Mouse (Mus musculus) CH12.LX (cell line): ENCODE results near the gene 1600002K03Rik. TPM values are rescaled to one million over a fixed set of nuclear protein-coding genes. Genes with fewer than 3 reads are reported as not detected.

Experiments
- DNase-seq: peaks from one replicate; pipeline ENCODE4 v3.0.0-alpha.2; 2013; ENCODE audit errors: extremely low read depth
- H3K27ac ChIP-seq: 2 replicates; pipeline ENCODE4 v1.5.1; 2012; ENCODE audit warnings: low read depth, mild to moderate bottlenecking, control low read depth, moderate library complexity; ENCODE audit not compliant: insufficient read depth
- H3K27me3 ChIP-seq: replicated peaks from 2 replicates; pipeline ENCODE3; 2012; ENCODE audit warnings: inconsistent platforms
- H3K36me3 ChIP-seq, 2 experiments: replicated peaks in 1 of 2; 2 replicates each; pipeline versions ENCODE3 to v1.6.1; 2012; ENCODE audit warnings: inconsistent platforms in 1 of 2, low read length in 1 of 2, mild to moderate bottlenecking in 1 of 2, mixed read lengths in 1 of 2, moderate library complexity in 1 of 2; ENCODE audit not compliant: control insufficient read depth in 1 of 2, insufficient read depth in 1 of 2
- H3K4me1 ChIP-seq, 2 experiments: 2 replicates each; pipeline ENCODE4 v1.6.1; 2012; ENCODE audit warnings: inconsistent platforms in 1 of 2, moderate library complexity in 1 of 2; ENCODE audit not compliant: insufficient read depth in 2 of 2, control insufficient read depth in 1 of 2
- H3K4me2 ChIP-seq: 2 replicates; pipeline ENCODE4 v1.6.1; 2012; ENCODE audit warnings: low read depth, mild to moderate bottlenecking, control low read depth; ENCODE audit not compliant: poor library complexity, insufficient read depth, severe bottlenecking
- H3K4me3 ChIP-seq, 3 experiments: fragments of 150-350 bp in 1 of 3; sonication (generic) in 1 of 3; replicated peaks in 1 of 3; 2 replicates each; pipeline versions ENCODE3 to v1.5.1; 2011 to 2012; ENCODE audit warnings: low read depth in 2 of 3, low read length in 2 of 3, mild to moderate bottlenecking in 2 of 3, moderate library complexity in 2 of 3, control low read depth in 1 of 3, improper control_type of control experiment in 1 of 3, inconsistent platforms in 1 of 3, mixed read lengths in 1 of 3; ENCODE audit not compliant: poor library complexity in 1 of 3
- H3K79me2 ChIP-seq: replicated peaks from 2 replicates; pipeline ENCODE4 v1.6.1; 2012; ENCODE audit warnings: mild to moderate bottlenecking, moderate library complexity; ENCODE audit not compliant: control insufficient read depth, poor library complexity, insufficient read depth, severe bottlenecking; ENCODE audit errors: extremely low read depth
- H3K9ac ChIP-seq: 2 replicates; pipeline ENCODE4 v1.6.1; 2012; ENCODE audit warnings: low read depth, mild to moderate bottlenecking, control low read depth, moderate library complexity; ENCODE audit not compliant: insufficient read depth
- H3K9me3 ChIP-seq: replicated peaks from 2 replicates; pipeline ENCODE3; 2012; ENCODE audit warnings: low read length, inconsistent platforms, mixed read lengths
- BHLHE40 ChIP-seq: IDR thresholded peaks from 2 replicates; pipeline ENCODE4 v1.6.1; 2011; ENCODE audit warnings: mild to moderate bottlenecking, low read depth, low read length, improper control_type of control experiment
- CHD1 ChIP-seq: IDR thresholded peaks from 2 replicates; pipeline ENCODE4 v1.6.1; 2012; ENCODE audit warnings: low read depth, low read length, improper control_type of control experiment, inconsistent platforms
- CHD2 ChIP-seq: IDR thresholded peaks from 2 replicates; pipeline ENCODE4 v1.6.1; 2011; ENCODE audit warnings: low read length, improper control_type of control experiment
- CTCF ChIP-seq, 2 experiments: IDR thresholded peaks in 1 of 2; conservative IDR thresholded peaks in 1 of 2; 2 replicates each; pipeline ENCODE4 v1.5.1; 2011 to 2012; ENCODE audit warnings: low read depth in 2 of 2, low read length in 2 of 2, improper control_type of control experiment in 1 of 2, inconsistent platforms in 1 of 2, mild to moderate bottlenecking in 1 of 2, moderate library complexity in 1 of 2
- E2F4 ChIP-seq: IDR thresholded peaks from 2 replicates; pipeline ENCODE4 v1.6.1; 2011; ENCODE audit warnings: low read depth, low read length, improper control_type of control experiment; ENCODE audit not compliant: insufficient replicate concordance
- ELF1 ChIP-seq: IDR thresholded peaks from 2 replicates; pipeline ENCODE4 v1.6.1; 2014; ENCODE audit warnings: low read depth, mild to moderate bottlenecking, inconsistent platforms, low read length, improper control_type of control experiment
- EP300 ChIP-seq: IDR thresholded peaks from 2 replicates; pipeline ENCODE4 v1.6.1; 2011; ENCODE audit warnings: low read length, improper control_type of control experiment
- ETS1 ChIP-seq: conservative IDR thresholded peaks from 2 replicates; pipeline ENCODE4 v1.6.1; 2012; ENCODE audit warnings: low read depth, mild to moderate bottlenecking, inconsistent platforms, low read length, improper control_type of control experiment, moderate library complexity
- GABPA ChIP-seq: IDR thresholded peaks from 2 replicates; pipeline ENCODE4 v1.6.1; 2012; ENCODE audit warnings: low read depth, low read length, improper control_type of control experiment, inconsistent platforms; ENCODE audit not compliant: insufficient replicate concordance
- HCFC1 ChIP-seq: IDR thresholded peaks from 2 replicates; pipeline ENCODE4 v1.6.1; 2012; ENCODE audit warnings: low read depth, mild to moderate bottlenecking, inconsistent platforms, low read length, improper control_type of control experiment
- IRF4 ChIP-seq: IDR thresholded peaks from 2 replicates; pipeline ENCODE4 v1.6.1; 2014; ENCODE audit warnings: low read depth, mild to moderate bottlenecking, inconsistent platforms, low read length, improper control_type of control experiment
- JUN ChIP-seq: IDR thresholded peaks from 2 replicates; pipeline ENCODE4 v1.6.1; 2011; ENCODE audit warnings: low read depth, mild to moderate bottlenecking, low read length, improper control_type of control experiment, moderate library complexity; ENCODE audit not compliant: insufficient read depth
- JUND ChIP-seq: conservative IDR thresholded peaks from 2 replicates; pipeline ENCODE4 v1.6.1; 2011; ENCODE audit warnings: low read depth, low read length, improper control_type of control experiment
- KAT2A ChIP-seq: IDR thresholded peaks from 2 replicates; pipeline ENCODE4 v1.6.1; 2012; ENCODE audit warnings: low read length, improper control_type of control experiment, inconsistent platforms; ENCODE audit not compliant: insufficient replicate concordance
- MAFK ChIP-seq: IDR thresholded peaks from 2 replicates; pipeline ENCODE4 v1.6.1; 2011; ENCODE audit warnings: low read length, improper control_type of control experiment; ENCODE audit not compliant: insufficient replicate concordance
- MAX ChIP-seq: IDR thresholded peaks from 2 replicates; pipeline ENCODE4 v1.6.1; 2011; ENCODE audit warnings: low read length, improper control_type of control experiment
- MAZ ChIP-seq: IDR thresholded peaks from 2 replicates; pipeline ENCODE4 v1.6.1; 2012; ENCODE audit warnings: low read depth, mild to moderate bottlenecking, inconsistent platforms, low read length, improper control_type of control experiment, moderate library complexity
- MEF2A ChIP-seq: IDR thresholded peaks from 2 replicates; pipeline ENCODE4 v1.6.1; 2014; ENCODE audit warnings: low read depth, mild to moderate bottlenecking, inconsistent platforms, low read length, improper control_type of control experiment, borderline replicate concordance
- MXI1 ChIP-seq: IDR thresholded peaks from 2 replicates; pipeline ENCODE4 v1.6.1; 2011; ENCODE audit warnings: mild to moderate bottlenecking, low read depth, low read length, improper control_type of control experiment
- MYC ChIP-seq: IDR thresholded peaks from 2 replicates; pipeline ENCODE4 v1.6.1; 2011; ENCODE audit warnings: low read depth, mild to moderate bottlenecking, improper control_type of control experiment, low read length
- NELFE ChIP-seq: IDR thresholded peaks from 2 replicates; pipeline ENCODE4 v1.6.1; 2011; ENCODE audit warnings: low read depth, low read length, improper control_type of control experiment
- NRF1 ChIP-seq: IDR thresholded peaks from 2 replicates; pipeline ENCODE4 v1.6.1; 2014; ENCODE audit warnings: low read depth, mild to moderate bottlenecking, inconsistent platforms, low read length, improper control_type of control experiment, moderate library complexity
- PAX5 ChIP-seq: IDR thresholded peaks from 2 replicates; pipeline ENCODE4 v1.6.1; 2012; ENCODE audit warnings: low read length, inconsistent platforms, mixed read lengths
- POLR2A ChIP-seq: IDR thresholded peaks from 2 replicates; pipeline ENCODE4 v1.6.1; 2011; ENCODE audit warnings: low read depth, mild to moderate bottlenecking, improper control_type of control experiment, low read length
- POLR2AphosphoS2 ChIP-seq: IDR thresholded peaks from 2 replicates; pipeline ENCODE4 v1.6.1; 2011; ENCODE audit warnings: low read depth, low read length, improper control_type of control experiment
- RAD21 ChIP-seq: IDR thresholded peaks from 2 replicates; pipeline ENCODE4 v1.6.1; 2011; ENCODE audit warnings: low read depth, mild to moderate bottlenecking, low read length, improper control_type of control experiment, moderate library complexity
- RCOR1 ChIP-seq: conservative IDR thresholded peaks from 2 replicates; pipeline ENCODE4 v1.6.1; 2012; ENCODE audit warnings: low read depth, mild to moderate bottlenecking, inconsistent platforms, low read length, improper control_type of control experiment
- SIN3A ChIP-seq: IDR thresholded peaks from 2 replicates; pipeline ENCODE4 v1.6.1; 2012; ENCODE audit warnings: low read length, improper control_type of control experiment, inconsistent platforms
- SMC3 ChIP-seq: IDR thresholded peaks from 2 replicates; pipeline ENCODE4 v1.6.1; 2011; ENCODE audit warnings: low read depth, low read length, improper control_type of control experiment
- TBP ChIP-seq: conservative IDR thresholded peaks from 2 replicates; pipeline ENCODE4 v1.6.1; 2011; ENCODE audit warnings: low read depth, low read length, improper control_type of control experiment
- TCF12 ChIP-seq: IDR thresholded peaks from 2 replicates; pipeline ENCODE4 v1.6.1; 2014; ENCODE audit warnings: low read depth, mild to moderate bottlenecking, inconsistent platforms, low read length, improper control_type of control experiment
- UBTF ChIP-seq: IDR thresholded peaks from 2 replicates; pipeline ENCODE4 v1.6.1; 2012; ENCODE audit warnings: low read depth, mild to moderate bottlenecking, inconsistent platforms, low read length, improper control_type of control experiment, moderate library complexity
- USF1 ChIP-seq: IDR thresholded peaks from 2 replicates; pipeline ENCODE4 v1.6.1; 2014; ENCODE audit warnings: low read depth, mild to moderate bottlenecking, inconsistent platforms, low read length, improper control_type of control experiment
- USF2 ChIP-seq: conservative IDR thresholded peaks from 2 replicates; pipeline ENCODE4 v1.6.1; 2011; ENCODE audit warnings: low read depth, low read length, improper control_type of control experiment
- ZC3H11A ChIP-seq: IDR thresholded peaks from 2 replicates; pipeline ENCODE4 v1.6.1; 2012; ENCODE audit warnings: low read depth, mild to moderate bottlenecking, inconsistent platforms, low read length, improper control_type of control experiment
- ZKSCAN1 ChIP-seq: IDR thresholded peaks from 2 replicates; pipeline ENCODE4 v1.6.1; 2012; ENCODE audit warnings: low read depth, inconsistent platforms, low read length, improper control_type of control experiment, borderline replicate concordance
- ZMIZ1 ChIP-seq: IDR thresholded peaks from 2 replicates; pipeline ENCODE4 v1.6.1; 2012; ENCODE audit warnings: low read depth, mild to moderate bottlenecking, inconsistent platforms, low read length, improper control_type of control experiment
- ZNF384 ChIP-seq: IDR thresholded peaks from 2 replicates; pipeline ENCODE4 v1.6.1; 2012; ENCODE audit warnings: low read depth, low read length, improper control_type of control experiment, inconsistent platforms
- dilution Hi-C: fragments of 300-500 bp; cut with MboI; formaldehyde crosslinking; loops from 2 replicates; pipeline ENCODE4 v1.14.3; 2020; ENCODE audit warnings: low sequenced_read_pairs; ENCODE audit not compliant: extremely low pct_unique_long_range_greater_than_20kb, extremely low pct_ligation_motif_present
- in situ Hi-C: fragments of 300-500 bp; cut with MboI; formaldehyde crosslinking; loops from 3 replicates; pipeline ENCODE4 v1.14.3; 2019; ENCODE audit warnings: low sequenced_read_pairs, low pct_ligation_motif_present, low pct_unique_long_range_greater_than_20kb, mixed read lengths
- polyA plus RNA-seq: library from polyadenylated mRNA; unstranded; fragments of >175 nt; gene quantifications from 2 replicates; pipeline ENCODE4 v1.2.1, GENCODE M21; 2012; ENCODE audit warnings: low read depth; ENCODE audit not compliant: insufficient read length
- total RNA-seq, 2 experiments: library from RNA; depleted of rRNA; stranded (reverse); fragments of 300-350 nt in 1 of 2; fragments of >200 nt in 1 of 2; gene quantifications; 2 replicates each; pipeline ENCODE4 v1.2.3; 2012 to 2014

Gene 1600002K03Rik
- total and polyA plus RNA-seq, 3 experiments = 19.3 to 40.2 (median 30.5) TPM

- H3K4me3 ChIP-seq = peak overlapping the region; percentile 80 to 90 (median 84)
- peaks cover 28 to 67% of the 10 kb centered on the region in 2 experiments for H3K4me1 ChIP-seq
- dilution Hi-C loops = no loop called here
- in situ Hi-C loops = loop anchor here (5.0 kb wide), 1 partner anchor 155 kb away; the partner anchor contains the start of gene Cnn2
- H3K9me3 ChIP-seq = no peaks in the 10 kb centered on the region
- TF ChIP-seq UBTF = no peak
- TF ChIP-seq RAD21 = no peak
- TF ChIP-seq MAZ = 0 out of 2 replicates have a peak, but pooled peaks have one; percentile 66
- peak; percentile 36; the same call in 1 of the 2 replicates for TF ChIP-seq IRF4
- TF ChIP-seq HCFC1 = peak; percentile 95
- TF ChIP-seq PAX5 = no peak
- TF ChIP-seq GABPA = peak; percentile 14; the same call in 1 of the 2 replicates
- no peak; the same call in 1 of the 2 replicates for TF ChIP-seq RCOR1
- TF ChIP-seq ZKSCAN1 = no peak
- peak; percentile 83 for TF ChIP-seq NELFE
- no peak for TF ChIP-seq CHD1
- TF ChIP-seq TCF12 = peak; percentile 49
- TF ChIP-seq CHD2 = peak; percentile 8
- peak; percentile 89 for TF ChIP-seq MYC
- peak; percentile 64; the same call in 1 of the 2 replicates for TF ChIP-seq ZMIZ1
- TF ChIP-seq JUN = no peak
- peak; percentile 87; the same call in 1 of the 2 replicates for TF ChIP-seq KAT2A
- no peak for TF ChIP-seq SMC3
- TF ChIP-seq POLR2AphosphoS2 = peak; percentile 56; the same call in 1 of the 2 replicates
- TF ChIP-seq POLR2A = peak; percentile 85
- TF ChIP-seq ELF1 = 0 out of 2 replicates have a peak, but pooled peaks have one; percentile 60
- TF ChIP-seq MAX = peak; percentile 91; the same call in 1 of the 2 replicates
- no peak for TF ChIP-seq EP300
- no peak for TF ChIP-seq USF1
- TF ChIP-seq USF2 = no peak
- no peak; the same call in 1 of the 2 replicates for TF ChIP-seq BHLHE40
- TF ChIP-seq ZC3H11A = no peak
- peak; percentile 15; the same call in 1 of the 2 replicates for TF ChIP-seq MXI1
- no peak for TF ChIP-seq CTCF (conservative IDR thresholded peaks at IDR 0.05 in 1 of 2, IDR thresholded peaks at IDR 0.05 in 1 of 2; ENCODE audit: low read depth in 2 of 2, low read length in 2 of 2)
- TF ChIP-seq MAFK = no peak
- TF ChIP-seq SIN3A = peak; percentile 88
- TF ChIP-seq E2F4 = no peak
- peak; percentile 46; the same call in 1 of the 2 replicates for TF ChIP-seq MEF2A
- 0 out of 2 replicates have a peak, but pooled peaks have one; percentile 12 for TF ChIP-seq ETS1
- no peak for TF ChIP-seq JUND
- TF ChIP-seq NRF1 = peak; percentile 90
- no peak for TF ChIP-seq ZNF384
- TF ChIP-seq TBP = no peak; the same call in 1 of the 2 replicates
- H3K4me2 ChIP-seq = peak overlapping the region; percentile 72
- peaks cover 25% of the 10 kb centered on the region for H3K27me3 ChIP-seq
- H3K79me2 ChIP-seq = peaks cover 18% of the 10 kb centered on the region
- H3K27ac ChIP-seq = peak overlapping the region; percentile 79
- peak; percentile 98 for DNase-seq
- H3K9ac ChIP-seq = peak overlapping the region; percentile 82
- peaks cover 31 to 37% of the 10 kb centered on the region in 2 experiments for H3K36me3 ChIP-seq
These were observed 30.8 kb upstream of the 1600002K03Rik start for GRCm38 (mm10) chr10:80141786-80142529.
